Mouse (Mus musculus): ENCODE measurements around the gene Accsl. TPM values are rescaled to one million over a fixed set of nuclear protein-coding genes. Genes with fewer than 3 reads are reported as not detected.

Accsl gene
- total RNA-seq, 2 experiments from 2014 or later = not detected

- peak; percentile 59 for DNase-seq (ENCODE audit: low spot score)
Measured at GRCm38 (mm10) chr2:93811812-93812211, 57.1 kb downstream of the Accsl start.

DNA sequence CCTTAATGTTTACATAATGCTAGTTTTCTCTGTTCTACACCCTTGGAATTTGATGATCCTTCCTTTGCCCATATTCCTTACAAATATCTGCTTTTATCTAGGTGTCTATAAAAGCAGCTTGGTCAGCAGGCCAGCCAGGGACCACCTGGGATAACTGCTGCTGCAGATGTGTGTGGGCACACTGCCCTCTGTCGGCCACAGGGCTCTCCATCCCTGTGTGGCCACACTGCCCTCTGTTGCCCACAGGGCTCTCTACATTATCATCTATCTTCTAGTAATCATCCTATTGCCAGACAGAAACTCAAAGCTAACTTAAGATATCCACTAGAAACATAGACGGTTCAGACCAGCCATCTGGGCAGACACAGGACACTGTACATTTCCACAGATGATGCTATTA, 59.0 kb downstream of the Accsl start:
- DNase-seq (ENCODE audit: low spot score) = peak; percentile 56

DNA sequence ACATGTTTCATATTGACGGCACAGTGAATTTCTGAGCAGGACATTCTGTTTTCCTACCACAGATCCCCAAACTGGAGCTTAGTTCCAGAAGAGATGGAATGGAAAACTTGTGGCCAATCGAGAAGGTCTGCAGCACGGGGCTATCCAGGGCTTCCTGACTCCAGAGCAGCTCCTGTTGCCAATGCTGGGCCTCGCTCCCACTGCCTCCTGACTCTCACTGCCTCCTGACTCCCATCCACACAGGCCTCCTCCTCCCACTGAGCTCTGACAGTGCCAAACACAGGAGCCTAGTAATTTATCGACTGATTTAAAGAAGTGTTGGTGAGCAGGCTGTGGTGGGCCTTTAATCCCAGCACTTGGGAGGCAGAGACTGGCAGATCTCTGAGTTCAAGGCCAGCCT, 60.9 kb downstream of the Accsl start:
- no peak for DNase-seq (ENCODE audit: low spot score)

DNA sequence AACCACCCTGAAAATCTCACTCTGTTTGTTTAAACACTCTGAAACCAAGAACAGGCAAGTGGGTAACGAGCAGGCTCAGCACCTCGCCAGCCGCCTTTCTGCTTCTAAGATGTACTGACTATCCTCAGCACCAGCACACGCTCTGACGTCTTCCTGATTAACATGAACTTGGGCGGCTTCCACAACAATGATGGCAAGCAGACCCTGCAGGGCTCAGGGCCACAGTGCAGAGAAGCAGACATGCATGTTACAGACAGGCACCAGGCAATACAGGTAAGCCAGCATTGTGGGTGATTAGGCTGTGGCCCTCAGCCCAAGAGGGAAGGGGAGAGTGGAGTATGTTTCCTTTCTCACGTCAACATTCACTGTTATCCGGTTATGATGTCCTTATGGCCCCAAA, 61.5 kb downstream of the Accsl start:
- no peak for DNase-seq (ENCODE audit: low spot score)

DNA sequence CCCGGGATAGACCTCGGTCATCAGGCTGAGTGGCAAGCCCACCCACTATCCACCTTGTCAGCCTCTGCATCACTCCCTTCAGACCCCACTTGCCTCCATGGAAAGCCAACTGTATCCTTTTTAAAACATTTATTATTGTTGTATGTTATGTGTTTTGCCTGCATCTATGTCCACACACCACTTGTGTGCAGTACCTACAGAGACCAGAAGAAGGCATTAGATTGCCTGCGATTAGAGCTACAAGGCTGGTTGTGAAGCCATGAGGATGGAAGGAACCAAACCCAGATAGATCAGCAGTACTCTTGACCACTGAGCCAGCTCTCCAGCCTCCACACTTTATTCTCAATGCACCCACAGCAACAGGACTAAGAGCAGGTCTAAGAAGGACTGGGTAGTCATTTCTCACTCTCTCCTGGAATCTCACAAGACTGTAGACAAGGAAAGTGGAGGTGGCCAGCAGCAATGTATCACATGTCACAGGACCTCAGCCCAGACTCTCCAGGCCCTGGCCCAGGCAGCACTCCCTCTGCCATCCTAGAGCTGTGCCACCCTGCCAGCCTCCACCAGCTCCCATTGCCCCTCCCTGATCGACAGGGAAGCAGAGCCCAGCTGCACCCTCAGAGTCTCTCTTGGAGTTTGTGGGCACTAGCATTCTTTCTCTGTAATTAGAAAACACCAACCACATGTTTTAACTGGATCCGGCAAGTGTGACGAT, 62.3 kb downstream of the Accsl start:
- peak; percentile 76 for DNase-seq (ENCODE audit: low spot score)

DNA sequence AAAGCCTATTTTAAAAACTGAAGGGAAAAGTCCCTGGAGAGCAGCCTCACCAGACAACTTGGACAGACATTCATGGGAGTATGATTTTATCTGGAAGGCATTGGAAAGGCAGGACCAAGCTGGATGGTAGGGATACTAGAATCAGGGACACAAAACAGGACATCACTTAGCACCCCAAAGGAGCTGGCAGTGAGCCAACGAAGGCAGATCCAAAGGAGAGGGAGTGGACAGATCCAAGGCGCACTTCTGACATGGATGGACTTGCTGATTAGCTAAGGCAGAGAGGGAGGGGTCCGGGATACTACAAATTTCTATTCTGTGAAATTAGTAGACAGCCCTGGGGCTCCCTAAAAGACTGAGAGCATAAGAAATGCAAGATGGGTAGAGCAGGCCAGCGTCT, 63.4 kb downstream of the Accsl start:
- no peak for DNase-seq (ENCODE audit: low spot score)

Other genes with a start within 250 kb of the Accsl start
- gene Alx4, start 226.8 kb downstream of the Accsl start, total RNA-seq (2021) = under 1 TPM; 0.25 to 0.31 TPM
- 10 to 100 TPM; 39.0 to 40.2 TPM for gene Ext2, start 46.6 kb downstream of the Accsl start, total RNA-seq (2021)
- gene Accs, start 19.2 kb downstream of the Accsl start, total RNA-seq (2021) = 1 to 10 TPM; 3.2 to 3.4 TPM
- 10 to 100 TPM in 1 of 2 experiments, 1 to 10 TPM in 1; 4.8 to 23.7 TPM for gene Gm13889, start 88.0 kb upstream of the Accsl start, total RNA-seq (2021)
- under 1 TPM in 1 of 2 experiments, not detected in 1; 0.64 TPM for gene Gm27027, start 127.2 kb upstream of the Accsl start, total RNA-seq (2021)
- 10 to 100 TPM; 59.3 to 60.1 TPM for gene Alkbh3, start 141.7 kb upstream of the Accsl start, total RNA-seq (2021)